11 mouse cellular contexts compared by ENCODE assay signal in genomic region chr12:26460091-26460490, GRCm38 (mm10). TPM values are rescaled to one million over a fixed set of nuclear protein-coding genes. Genes with fewer than 3 reads are reported as not detected.
DNase-seq lines count a peak whose midpoint lies in the region; ATAC-seq and TF ChIP-seq lines count a peak whose summit lies in the region.
"Had no signal": no experiment of that assay in that cellular context is flagged by ENCODE, and none has a peak within 500 bp of the region (broad histone marks: within the 10 kb centered on the region; RNA-seq: fewer than 3 reads in every experiment).

No protein-coding gene starts in this region.

- intact Hi-C loops in heart, postnatal 10 days (cut with DNase I), result no loop called here

- H3K4me2 ChIP-seq in heart, postnatal 0 days (ENCODE audit: low read depth, low read length), result peak overlapping the region; percentile 33; the same call in 1 of the 2 replicates
- no peak overlapping the region for H3K4me2 ChIP-seq in midbrain, embryonic 15.5 days
- H3K4me2 ChIP-seq: embryonic facial prominence, embryonic 13.5 days had no signal

- H3K36me3 ChIP-seq in heart, postnatal 0 days (replicated peaks; ENCODE audit: control insufficient read depth, insufficient read depth, low read length), result no peaks in the 10 kb centered on the region
- no peaks in the 10 kb centered on the region for H3K36me3 ChIP-seq in midbrain, embryonic 15.5 days (replicated peaks)
- H3K36me3 ChIP-seq: embryonic facial prominence, embryonic 13.5 days had no signal

- TF ChIP-seq EP300 in heart, postnatal 0 days (IDR thresholded peaks at IDR 0.05; ENCODE audit: low read depth), result no peak

- peak overlapping the region; percentile 56 for H3K27ac ChIP-seq in heart, postnatal 0 days (ENCODE audit: low read depth)
- H3K27ac ChIP-seq in midbrain, embryonic 15.5 days, result no peak overlapping the region
- H3K27ac ChIP-seq: embryonic facial prominence, embryonic 13.5 days; left cerebral cortex, adult 2 months had no signal

- no peaks in the 10 kb centered on the region for H3K9me3 ChIP-seq in heart, postnatal 0 days (replicated peaks; ENCODE audit: control insufficient read depth, low read length)
- no peaks in the 10 kb centered on the region for H3K9me3 ChIP-seq in midbrain, embryonic 15.5 days
- H3K9me3 ChIP-seq: embryonic facial prominence, embryonic 13.5 days had no signal

- peaks cover 17% of the 10 kb centered on the region for H3K4me1 ChIP-seq in heart, postnatal 0 days (ENCODE audit: control insufficient read depth, insufficient read depth)
- peaks cover 3% of the 10 kb centered on the region; the same call in 1 of the 2 replicates for H3K4me1 ChIP-seq in midbrain, embryonic 15.5 days

- peak; percentile 51 for DNase-seq in heart, postnatal 0 days (ENCODE audit: low spot score)
- no peak for DNase-seq in heart, postnatal 10 days
- DNase-seq in CD4-positive helper T cell, adult 2 months (ENCODE audit: low read depth, low spot score), result peak; percentile 14
- DNase-seq in adrenal gland, adult 8-10 months, result peak; percentile 67
- peak; percentile 66 for DNase-seq in lung, postnatal 25 days (ENCODE audit: low spot score)
- DNase-seq in ovary, postnatal 14 days (ENCODE audit: low spot score), result no peak
- no peak for DNase-seq in frontal cortex, postnatal 25 days (ENCODE audit: low spot score in 2 of 2)

- H3K27me3 ChIP-seq in heart, postnatal 0 days (ENCODE audit: control insufficient read depth, insufficient read depth, low read length), result no peaks in the 10 kb centered on the region
- H3K27me3 ChIP-seq in midbrain, embryonic 15.5 days (replicated peaks), result no peaks in the 10 kb centered on the region
- H3K27me3 ChIP-seq: embryonic facial prominence, embryonic 13.5 days had no signal

- no peak overlapping the region for H3K4me3 ChIP-seq in heart, postnatal 0 days (ENCODE audit: low read depth, low read length)
- no peak overlapping the region for H3K4me3 ChIP-seq in midbrain, embryonic 15.5 days
- H3K4me3 ChIP-seq: embryonic facial prominence, embryonic 13.5 days; left cerebral cortex, adult 2 months had no signal

- no peak overlapping the region for H3K9ac ChIP-seq in heart, postnatal 0 days (replicated peaks; ENCODE audit: low read depth, low read length)
- H3K9ac ChIP-seq in midbrain, embryonic 15.5 days, result no peak overlapping the region
- H3K9ac ChIP-seq: embryonic facial prominence, embryonic 13.5 days had no signal

- no peak for TF ChIP-seq CTCF in heart, postnatal 0 days (IDR thresholded peaks at IDR 0.05; ENCODE audit: low read depth)

- ATAC-seq in heart, postnatal 0 days (ENCODE audit: insufficient read depth, low read depth), result peak; percentile 72; the same call in 1 of the 2 replicates
- ATAC-seq in midbrain, embryonic 15.5 days (replicated peaks), result no peak
- ATAC-seq: inflammation-experienced regulatory T-cells, adult 6 months had no signal

- 17% methylated on average over 2 of the region's 2 CpGs for WGBS in heart, postnatal 0 days
- WGBS in midbrain, embryonic 15.5 days, result 66% methylated on average over 2 of the region's 2 CpGs

RNA-seq across cellular contexts. Expression of gene Rsad2, which starts 3.8 kb away (rescaled TPM):
- 4.3 and 7.1 TPM in 2 replicates for total RNA-seq in heart, postnatal 0 days (2014; rRNA removed; ENCODE audit: low replicate concordance)
- polyA plus RNA-seq in heart, postnatal 0 days (2015; fragmentation: Nextera tagmentation; extraction: Ambion mirVana), result 3.0 and 4.8 TPM in 2 replicates
- total RNA-seq in heart, postnatal 10 days (2021), result 1 to 10 TPM; 6.9 to 9.7 TPM
- total RNA-seq in adrenal gland, adult 8-10 months (2022), result 10 to 100 TPM; 13.1 to 26.6 (median 17.2) TPM
- polyA plus RNA-seq in midbrain, embryonic 15.5 days (2015; fragmentation: Nextera tagmentation; extraction: Ambion mirVana), result 0.39 and 0.75 TPM in 2 replicates

RNA-seq across cellular contexts. Expression of gene Cmpk2, which starts 8.9 kb away (rescaled TPM):
- 7.8 and 13.6 TPM in 2 replicates for total RNA-seq in heart, postnatal 0 days (2014; rRNA removed; ENCODE audit: low replicate concordance)
- polyA plus RNA-seq in heart, postnatal 0 days (2015; fragmentation: Nextera tagmentation; extraction: Ambion mirVana), result 3.3 and 5.5 TPM in 2 replicates
- total RNA-seq in heart, postnatal 10 days (2021), result 1 to 10 TPM; 5.8 to 6.8 TPM
- total RNA-seq in adrenal gland, adult 8-10 months (2022), result 10 to 100 TPM in 3 of 4 experiments, 1 to 10 TPM in 1; 9.1 to 26.0 (median 18.5) TPM
- polyA plus RNA-seq in midbrain, embryonic 15.5 days (2015; fragmentation: Nextera tagmentation; extraction: Ambion mirVana), result 15.6 TPM in 2 replicates

RNA-seq across cellular contexts. Expression of gene Rnf144a, which starts 45.0 kb away (rescaled TPM):
- total RNA-seq in heart, postnatal 0 days (2014; rRNA removed; ENCODE audit: low replicate concordance), result 6.8 and 8.5 TPM in 2 replicates
- polyA plus RNA-seq in heart, postnatal 0 days (2015; fragmentation: Nextera tagmentation; extraction: Ambion mirVana), result 9.1 and 9.4 TPM in 2 replicates
- 10 to 100 TPM; 42.4 to 54.3 TPM for total RNA-seq in heart, postnatal 10 days (2021)
- total RNA-seq in adrenal gland, adult 8-10 months (2022), result 10 to 100 TPM; 15.8 to 21.4 (median 20.1) TPM
- 29.9 and 30.8 TPM in 2 replicates for polyA plus RNA-seq in midbrain, embryonic 15.5 days (2015; fragmentation: Nextera tagmentation; extraction: Ambion mirVana)

Comparison
In these comparisons a context has a peak if more than half of its experiments do, and no peak if none do; other contexts are left out.
1. DNase-seq: peak in heart, postnatal 0 days (single experiment), CD4-positive helper T cell, adult 2 months (single experiment), adrenal gland, adult 8-10 months (single experiment) and lung, postnatal 25 days (single experiment); none in heart, postnatal 10 days (0 of 2), ovary, postnatal 14 days (single experiment) and frontal cortex, postnatal 25 days (0 of 2).